Mouse (Mus musculus): ENCODE results near the gene Camk1g. TPM values are rescaled to one million over a fixed set of nuclear protein-coding genes. Genes with fewer than 3 reads are reported as not detected.

Gene Camk1g
- polyA plus RNA-seq, 1 experiment from 2014 or later, result 44.2 TPM

GRCm38 (mm10) chr1:193381597-193382404 lies 11.7 kb upstream of the Camk1g start:
- Histone ChIP-seq H3K4me3 (ENCODE audit: low read length) (no peak overlapping the region), H3K27ac (ENCODE audit: low read depth, low read length) (peak overlapping the region; percentile 44; the same call in 1 of the 2 replicates), H3K9me3 (ENCODE audit: control insufficient read depth, low read length) (no peaks in the 10 kb centered on the region), H3K4me2 (ENCODE audit: low read length) (peak overlapping the region; percentile 37), H3K36me3 (ENCODE audit: control insufficient read depth, insufficient read depth, low read length) (no peaks in the 10 kb centered on the region), H3K9ac (ENCODE audit: low read depth, low read length) (peak overlapping the region; percentile 3; the same call in 1 of the 2 replicates), H3K4me1 (ENCODE audit: control insufficient read depth, insufficient read depth, low read depth, low read length) (peaks cover 16% of the 10 kb centered on the region), H3K27me3 (replicated peaks; ENCODE audit: control insufficient read depth, insufficient read depth, low read length) (no peaks in the 10 kb centered on the region)
- ATAC-seq, result peak; percentile 32
- WGBS, result 29% methylated on average over 11 of the region's 11 CpGs

- ATAC-seq, result no peak
- no peak overlapping the region for H3K4me2 ChIP-seq (ENCODE audit: low read length)
- no peak overlapping the region for H3K27ac ChIP-seq (ENCODE audit: low read depth, low read length)
- no peak overlapping the region for H3K9ac ChIP-seq (ENCODE audit: low read depth, low read length)
- no peaks in the 10 kb centered on the region for H3K27me3 ChIP-seq (replicated peaks; ENCODE audit: control insufficient read depth, insufficient read depth, low read length)
- no peaks in the 10 kb centered on the region for H3K9me3 ChIP-seq (ENCODE audit: control insufficient read depth, low read length)
- WGBS, result 81% methylated on average over 5 of the region's 5 CpGs
- no peak overlapping the region for H3K4me3 ChIP-seq (ENCODE audit: low read length)
- H3K4me1 ChIP-seq (ENCODE audit: control insufficient read depth, insufficient read depth, low read depth, low read length), result peaks cover 9% of the 10 kb centered on the region
- no peaks in the 10 kb centered on the region for H3K36me3 ChIP-seq (ENCODE audit: control insufficient read depth, insufficient read depth, low read length)
Observed at GRCm38 (mm10) chr1:193380877-193381276, 10.8 kb upstream of the Camk1g start.

GRCm38 (mm10) chr1:193379634-193380033 lies 9.5 kb upstream of the Camk1g start:
- Histone ChIP-seq H3K9ac (ENCODE audit: low read depth, low read length) (no peak overlapping the region), H3K27ac (ENCODE audit: low read depth, low read length) (no peak overlapping the region), H3K4me2 (ENCODE audit: low read length) (no peak overlapping the region), H3K4me3 (ENCODE audit: low read length) (no peak overlapping the region), H3K9me3 (ENCODE audit: control insufficient read depth, low read length) (no peaks in the 10 kb centered on the region), H3K36me3 (ENCODE audit: control insufficient read depth, insufficient read depth, low read length) (no peaks in the 10 kb centered on the region), H3K27me3 (replicated peaks; ENCODE audit: control insufficient read depth, insufficient read depth, low read length) (no peaks in the 10 kb centered on the region), H3K4me1 (ENCODE audit: control insufficient read depth, insufficient read depth, low read depth, low read length) (peaks cover 9% of the 10 kb centered on the region)
- ATAC-seq, result no peak
- 66% methylated on average over 6 of the region's 6 CpGs for WGBS

GRCm38 (mm10) chr1:193376478-193377134 lies 6.5 kb upstream of the Camk1g start:
- Histone ChIP-seq H3K36me3 (ENCODE audit: control insufficient read depth, insufficient read depth, low read length) (no peaks in the 10 kb centered on the region), H3K27me3 (replicated peaks; ENCODE audit: control insufficient read depth, insufficient read depth, low read length) (no peaks in the 10 kb centered on the region), H3K4me3 (ENCODE audit: low read length) (no peak overlapping the region), H3K27ac (ENCODE audit: low read depth, low read length) (no peak overlapping the region), H3K4me2 (ENCODE audit: low read length) (no peak overlapping the region), H3K4me1 (ENCODE audit: control insufficient read depth, insufficient read depth, low read depth, low read length) (peaks cover under 1% of the 10 kb centered on the region; the same call in 1 of the 2 replicates), H3K9ac (ENCODE audit: low read depth, low read length) (no peak overlapping the region), H3K9me3 (ENCODE audit: control insufficient read depth, low read length) (no peaks in the 10 kb centered on the region)
- peak; percentile 75 for ATAC-seq
- 22% methylated on average over 4 of the region's 4 CpGs for WGBS

GRCm38 (mm10) chr1:193373906-193374413 lies 3.9 kb upstream of the Camk1g start:
- H3K9me3 ChIP-seq (ENCODE audit: control insufficient read depth, low read length), result no peaks in the 10 kb centered on the region
- WGBS, result 87% methylated on average over 6 of the region's 6 CpGs
- H3K27ac ChIP-seq (ENCODE audit: low read depth, low read length), result no peak overlapping the region
- no peak overlapping the region for H3K4me2 ChIP-seq (ENCODE audit: low read length)
- no peak for ATAC-seq
- H3K4me3 ChIP-seq (ENCODE audit: low read length), result no peak overlapping the region
- no peak overlapping the region for H3K9ac ChIP-seq (ENCODE audit: low read depth, low read length)
- H3K27me3 ChIP-seq (replicated peaks; ENCODE audit: control insufficient read depth, insufficient read depth, low read length), result no peaks in the 10 kb centered on the region
- no peaks in the 10 kb centered on the region for H3K36me3 ChIP-seq (ENCODE audit: control insufficient read depth, insufficient read depth, low read length)
- H3K4me1 ChIP-seq (ENCODE audit: control insufficient read depth, insufficient read depth, low read depth, low read length), result peaks cover 10% of the 10 kb centered on the region

GRCm38 (mm10) chr1:193369091-193369490 lies 1.0 kb downstream of the Camk1g start:
- Histone ChIP-seq H3K9me3 (ENCODE audit: control insufficient read depth, low read length) (no peaks in the 10 kb centered on the region), H3K27me3 (replicated peaks; ENCODE audit: control insufficient read depth, insufficient read depth, low read length) (no peaks in the 10 kb centered on the region), H3K27ac (ENCODE audit: low read depth, low read length) (peak overlapping the region; percentile 70), H3K36me3 (ENCODE audit: control insufficient read depth, insufficient read depth, low read length) (no peaks in the 10 kb centered on the region), H3K4me1 (ENCODE audit: control insufficient read depth, insufficient read depth, low read depth, low read length) (peaks cover 29% of the 10 kb centered on the region), H3K4me2 (ENCODE audit: low read length) (peak overlapping the region; percentile 87), H3K4me3 (ENCODE audit: low read length) (peak overlapping the region; percentile 64), H3K9ac (ENCODE audit: low read depth, low read length) (peak overlapping the region; percentile 73)
- ATAC-seq, result no peak
- 31% methylated on average over 8 of the region's 8 CpGs for WGBS

GRCm38 (mm10) chr1:193368055-193368454 lies 2.0 kb downstream of the Camk1g start:
- H3K4me1 ChIP-seq (ENCODE audit: control insufficient read depth, insufficient read depth, low read depth, low read length), result peaks cover 29% of the 10 kb centered on the region
- H3K4me3 ChIP-seq (ENCODE audit: low read length), result peak overlapping the region; percentile 64
- H3K27ac ChIP-seq (ENCODE audit: low read depth, low read length), result peak overlapping the region; percentile 70
- ATAC-seq, result peak; percentile 75
- no peaks in the 10 kb centered on the region for H3K27me3 ChIP-seq (replicated peaks; ENCODE audit: control insufficient read depth, insufficient read depth, low read length)
- H3K9me3 ChIP-seq (ENCODE audit: control insufficient read depth, low read length), result no peaks in the 10 kb centered on the region
- H3K36me3 ChIP-seq (ENCODE audit: control insufficient read depth, insufficient read depth, low read length), result no peaks in the 10 kb centered on the region
- WGBS, result 4% methylated on average over 10 of the region's 10 CpGs
- H3K9ac ChIP-seq (ENCODE audit: low read depth, low read length), result peak overlapping the region; percentile 47
- peak overlapping the region; percentile 87 for H3K4me2 ChIP-seq (ENCODE audit: low read length)

GRCm38 (mm10) chr1:193363801-193364231 lies 6.3 kb downstream of the Camk1g start:
- H3K4me1 ChIP-seq (ENCODE audit: control insufficient read depth, insufficient read depth, low read depth, low read length), result peaks cover 17% of the 10 kb centered on the region
- ATAC-seq, result no peak
- no peak overlapping the region for H3K4me2 ChIP-seq (ENCODE audit: low read length)
- H3K9ac ChIP-seq (ENCODE audit: low read depth, low read length), result no peak overlapping the region
- H3K4me3 ChIP-seq (ENCODE audit: low read length), result no peak overlapping the region
- no peak overlapping the region for H3K27ac ChIP-seq (ENCODE audit: low read depth, low read length)
- H3K9me3 ChIP-seq (ENCODE audit: control insufficient read depth, low read length), result no peaks in the 10 kb centered on the region
- no peaks in the 10 kb centered on the region for H3K27me3 ChIP-seq (replicated peaks; ENCODE audit: control insufficient read depth, insufficient read depth, low read length)
- 70% methylated on average over 5 of the region's 5 CpGs for WGBS
- H3K36me3 ChIP-seq (ENCODE audit: control insufficient read depth, insufficient read depth, low read length), result no peaks in the 10 kb centered on the region; the same call in 1 of the 2 replicates

GRCm38 (mm10) chr1:193362078-193362477 lies 8.0 kb downstream of the Camk1g start:
- ATAC-seq, result no peak
- Histone ChIP-seq H3K27me3 (replicated peaks; ENCODE audit: control insufficient read depth, insufficient read depth, low read length) (no peaks in the 10 kb centered on the region), H3K4me2 (ENCODE audit: low read length) (no peak overlapping the region), H3K36me3 (ENCODE audit: control insufficient read depth, insufficient read depth, low read length) (no peaks in the 10 kb centered on the region; the same call in 1 of the 2 replicates), H3K27ac (ENCODE audit: low read depth, low read length) (no peak overlapping the region), H3K4me3 (ENCODE audit: low read length) (no peak overlapping the region), H3K4me1 (ENCODE audit: control insufficient read depth, insufficient read depth, low read depth, low read length) (no peaks in the 10 kb centered on the region), H3K9me3 (ENCODE audit: control insufficient read depth, low read length) (no peaks in the 10 kb centered on the region), H3K9ac (ENCODE audit: low read depth, low read length) (no peak overlapping the region)
- WGBS, result 93% methylated on average over 7 of the region's 7 CpGs

All from hindbrain, embryonic 16.5 days (tissue).